Mouse (Mus musculus) bone marrow macrophage, adult 2 months (primary cell): Measurements from ENCODE around the gene Fgfr4. TPM values are rescaled to one million over a fixed set of nuclear protein-coding genes. Genes with fewer than 3 reads are reported as not detected.

Experiments used
- H3K27ac ChIP-seq: 2 replicates; pipeline ENCODE4 v1.5.1; 2012; ENCODE audit warnings: low read depth, low read length; ENCODE audit not compliant: insufficient read depth
- H3K4me1 ChIP-seq: 2 replicates; pipeline ENCODE4 v1.6.1; 2012; ENCODE audit warnings: low read length; ENCODE audit not compliant: control insufficient read depth, insufficient read depth
- H3K4me3 ChIP-seq: 2 replicates; pipeline ENCODE4 v1.5.1; 2012; ENCODE audit warnings: mild to moderate bottlenecking, low read length, moderate library complexity; ENCODE audit not compliant: insufficient read depth
- CTCF ChIP-seq: IDR thresholded peaks from 2 replicates; pipeline ENCODE4 v1.5.1; 2012; ENCODE audit warnings: low read depth, mild to moderate bottlenecking, low read length, moderate library complexity
- POLR2A ChIP-seq: IDR thresholded peaks from 2 replicates; pipeline ENCODE4 v1.6.1; 2012; ENCODE audit warnings: mild to moderate bottlenecking, low read depth, low read length, borderline replicate concordance
- polyA plus RNA-seq: library from polyadenylated mRNA; stranded (reverse); fragments of >200 nt; gene quantifications from 2 replicates; pipeline ENCODE4 v1.2.4, GENCODE M21; 2012; ENCODE audit not compliant: missing spikeins, insufficient read depth, insufficient read length

Fgfr4 gene
- polyA plus RNA-seq, 1 experiment: not detected

- TF ChIP-seq POLR2A (no peak), CTCF (no peak)
- Histone ChIP-seq H3K4me1 (no peaks in the 10 kb centered on the region), H3K27ac (no peak overlapping the region), H3K4me3 (no peak overlapping the region)
These were observed 12.2 kb upstream of the Fgfr4 start for GRCm38 (mm10) chr13:55140271-55140670.

- Histone ChIP-seq H3K27ac (no peak overlapping the region), H3K4me3 (no peak overlapping the region), H3K4me1 (no peaks in the 10 kb centered on the region)
- TF ChIP-seq POLR2A (no peak), CTCF (no peak)
These were observed 1.5 kb downstream of the Fgfr4 start for GRCm38 (mm10) chr13:55153951-55154350.

- no peak overlapping the region for H3K27ac ChIP-seq
- no peak overlapping the region for H3K4me3 ChIP-seq
- H3K4me1 ChIP-seq: no peaks in the 10 kb centered on the region
- TF ChIP-seq POLR2A (no peak), CTCF (no peak)
These were observed 9.9 kb downstream of the Fgfr4 start for GRCm38 (mm10) chr13:55162365-55162764.

- H3K27ac ChIP-seq: no peak overlapping the region
- no peaks in the 10 kb centered on the region for H3K4me1 ChIP-seq
- H3K4me3 ChIP-seq: no peak overlapping the region
- TF ChIP-seq CTCF (no peak), POLR2A (no peak)
These were observed 11.1 kb downstream of the Fgfr4 start for GRCm38 (mm10) chr13:55163553-55163952.

- H3K4me1 ChIP-seq: no peaks in the 10 kb centered on the region
- TF ChIP-seq POLR2A (no peak), CTCF (no peak)
- no peak overlapping the region for H3K27ac ChIP-seq
- H3K4me3 ChIP-seq: no peak overlapping the region
These were observed 13.4 kb downstream of the Fgfr4 start for GRCm38 (mm10) chr13:55165831-55166339.

- no peak for TF ChIP-seq CTCF
- TF ChIP-seq POLR2A: no peak
- H3K4me1 ChIP-seq: no peaks in the 10 kb centered on the region
- no peak overlapping the region for H3K27ac ChIP-seq
- H3K4me3 ChIP-seq: no peak overlapping the region
These were observed 14.6 kb downstream of the Fgfr4 start for GRCm38 (mm10) chr13:55166806-55167725.

GRCm38 (mm10) chr13:55167798-55168197, 15.4 kb downstream of the Fgfr4 start:
- no peak for TF ChIP-seq CTCF
- TF ChIP-seq POLR2A: no peak
- H3K4me3 ChIP-seq: no peak overlapping the region
- no peak overlapping the region for H3K27ac ChIP-seq
- no peaks in the 10 kb centered on the region for H3K4me1 ChIP-seq

GRCm38 (mm10) chr13:55168255-55168654, 15.8 kb downstream of the Fgfr4 start:
- Histone ChIP-seq H3K4me1 (no peaks in the 10 kb centered on the region), H3K27ac (no peak overlapping the region), H3K4me3 (no peak overlapping the region)
- no peak for TF ChIP-seq CTCF
- no peak for TF ChIP-seq POLR2A

GRCm38 (mm10) chr13:55168958-55169369, 16.5 kb downstream of the Fgfr4 start:
- no peaks in the 10 kb centered on the region for H3K4me1 ChIP-seq
- no peak overlapping the region for H3K27ac ChIP-seq
- no peak overlapping the region for H3K4me3 ChIP-seq
- TF ChIP-seq CTCF (no peak), POLR2A (no peak)

- no peak overlapping the region for H3K4me3 ChIP-seq
- no peak overlapping the region for H3K27ac ChIP-seq
- peaks cover 4% of the 10 kb centered on the region for H3K4me1 ChIP-seq
- TF ChIP-seq CTCF (no peak), POLR2A (no peak)
These were observed 19.3 kb downstream of the Fgfr4 start for GRCm38 (mm10) chr13:55171517-55172335.
